In the genomic region with DNA sequence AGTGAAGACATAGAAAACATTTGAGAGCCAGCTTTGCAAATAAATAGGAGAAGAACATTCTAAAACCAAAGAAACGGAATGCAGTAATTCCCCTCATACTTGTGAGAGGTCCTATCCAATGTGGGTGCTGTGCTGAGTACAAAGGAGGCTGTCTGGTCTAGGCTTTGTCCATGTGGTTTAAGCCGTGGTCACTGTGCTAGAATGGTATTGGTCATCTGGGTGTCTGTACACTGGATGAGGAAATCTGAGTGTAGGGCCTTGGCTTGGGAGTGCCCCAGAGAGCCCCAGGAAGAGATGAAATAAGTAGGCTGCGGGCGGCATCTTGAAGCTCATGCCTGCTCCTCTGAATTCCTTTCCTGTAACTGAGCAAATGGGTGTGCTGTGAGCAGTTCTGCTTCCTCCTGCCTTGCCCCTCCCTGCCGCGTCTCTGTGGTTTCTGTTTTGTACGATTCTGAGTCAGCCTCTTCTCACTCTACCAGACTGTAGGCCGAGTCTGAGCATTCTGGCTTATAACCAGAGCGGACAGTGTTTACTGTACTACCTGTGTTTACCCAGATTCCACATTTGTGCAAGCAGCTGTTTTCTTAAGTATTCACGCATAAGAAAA, we compare ENCODE assay signal across 8 mouse cellular contexts.
DNase-seq lines count a peak whose midpoint lies in the region; ATAC-seq and TF ChIP-seq lines count a peak whose summit lies in the region.

No protein-coding gene starts in this region.

- TF ChIP-seq CTCF in C2C12 (IDR thresholded peaks at IDR 0.05; ENCODE audit: control insufficient read depth, insufficient read depth, insufficient read length): no peak
- TF ChIP-seq CTCF in olfactory bulb, adult 2 months (IDR thresholded peaks at IDR 0.05; ENCODE audit: insufficient read depth, low read depth, low read length): no peak

- no peak overlapping the region for H3K4me3 ChIP-seq in C2C12 (ENCODE audit: insufficient read depth, poor library complexity, severe bottlenecking)
- peak overlapping the region; percentile 32 for H3K4me3 ChIP-seq in brown adipose tissue, adult 24 weeks (ENCODE audit: insufficient read depth, low read depth, low read length)
- H3K4me3 ChIP-seq in liver, embryonic 12.5 days: peak overlapping the region; percentile 18
- no peak overlapping the region for H3K4me3 ChIP-seq in olfactory bulb, adult 2 months (ENCODE audit: insufficient read depth, low read depth, low read length)

- peak; percentile 86 for ATAC-seq in liver, embryonic 12.5 days
- no peak for ATAC-seq in cerebellum, adult (ENCODE audit: insufficient number of reproducible peaks, low FRiP score, low TSS enrichment)

- WGBS in liver, embryonic 12.5 days (ENCODE audit: insufficient replicate concordance): 21% methylated on average over 10 of the region's 10 CpGs
- 40% methylated on average over 10 of the region's 10 CpGs for WGBS in olfactory bulb, adult 2 months

- H3K79me3 ChIP-seq in C2C12 (ENCODE audit: low read depth): peaks cover 2% of the 10 kb centered on the region

- TF ChIP-seq POLR2A in olfactory bulb, adult 2 months (IDR thresholded peaks at IDR 0.05; ENCODE audit: insufficient read depth, low read depth, low read length): no peak

- DNase-seq in 3T3-L1 (ENCODE audit: low read depth, low spot score): peak; percentile 96
- peak; percentile 26 for DNase-seq in heart, postnatal 4 days
- DNase-seq in cerebellum, postnatal 25 days: no peak

- no peak overlapping the region for H3ac ChIP-seq in C2C12 (ENCODE audit: control insufficient read depth, insufficient read length, low read depth)

- H3K27me3 ChIP-seq in C2C12 (ENCODE audit: control insufficient read depth, insufficient read depth, insufficient read length): no peaks in the 10 kb centered on the region
- H3K27me3 ChIP-seq in liver, embryonic 12.5 days (replicated peaks): no peaks in the 10 kb centered on the region

- H3K79me2 ChIP-seq in C2C12 (ENCODE audit: control insufficient read depth, insufficient read depth): peaks cover 12% of the 10 kb centered on the region

- H3K4me2 ChIP-seq in liver, embryonic 12.5 days: peak overlapping the region; percentile 59

- H3K27ac ChIP-seq in brown adipose tissue, adult 24 weeks (replicated peaks; ENCODE audit: low read depth, low read length): peak overlapping the region; percentile 70
- H3K27ac ChIP-seq in liver, embryonic 12.5 days: peak overlapping the region; percentile 64
- 0 out of 2 replicates have a peak overlapping the region, but pooled peaks have one; percentile 4 for H3K27ac ChIP-seq in olfactory bulb, adult 2 months (ENCODE audit: insufficient read depth, low read depth, low read length)

- peak overlapping the region; percentile 40; the same call in 1 of the 2 replicates for H3K9ac ChIP-seq in liver, embryonic 12.5 days

- H3K36me3 ChIP-seq in C2C12 (ENCODE audit: control insufficient read depth, insufficient read depth): peaks cover 22% of the 10 kb centered on the region
- peaks cover 14% of the 10 kb centered on the region for H3K36me3 ChIP-seq in liver, embryonic 12.5 days

- H3K4me1 ChIP-seq in brown adipose tissue, adult 24 weeks (ENCODE audit: control insufficient read depth, insufficient read depth, insufficient read length, low read length): peaks cover 5% of the 10 kb centered on the region; the same call in 1 of the 2 replicates
- peaks cover 31% of the 10 kb centered on the region for H3K4me1 ChIP-seq in liver, embryonic 12.5 days
- peaks cover 6% of the 10 kb centered on the region for H3K4me1 ChIP-seq in olfactory bulb, adult 2 months (ENCODE audit: control insufficient read depth, insufficient read depth, low read length)

- no peaks in the 10 kb centered on the region for H3K9me3 ChIP-seq in liver, embryonic 12.5 days (replicated peaks)

TF ChIP-seq in C2C12, 6 proteins besides CTCF, POLR2A, EP300 and RAD21:
- TF ChIP-seq CEBPB (IDR thresholded peaks at IDR 0.05; ENCODE audit: low read depth): peak; percentile 37
- no peak for TF ChIP-seq MYOG (IDR thresholded peaks at IDR 0.05; ENCODE audit: control insufficient read depth, extremely low read depth, insufficient read length)
- peak; percentile 58 for TF ChIP-seq MAX (IDR thresholded peaks at IDR 0.05)
- TF ChIP-seq USF1 (IDR thresholded peaks at IDR 0.05; ENCODE audit: low read depth): no peak
- no peak for TF ChIP-seq MYOD1 (IDR thresholded peaks at IDR 0.05; ENCODE audit: control insufficient read depth, insufficient read length, low read depth)

Comparison
In these comparisons a context has a peak if more than half of its experiments do, and no peak if none do; other contexts are left out.
1. DNase-seq: peak in 3T3-L1 (single experiment) and heart, postnatal 4 days (single experiment); none in cerebellum, postnatal 25 days (0 of 2).
2. H3K4me3 ChIP-seq: peak in brown adipose tissue, adult 24 weeks (single experiment) and liver, embryonic 12.5 days (single experiment); none in C2C12 (single experiment) and olfactory bulb, adult 2 months (single experiment).
3. H3K27ac ChIP-seq: peak in every context shown above with its lines; median percentile 70 in brown adipose tissue, adult 24 weeks; 64 in liver, embryonic 12.5 days; 4 in olfactory bulb, adult 2 months.